Mouse (Mus musculus): ENCODE measurements around the gene Il1f8. TPM values are rescaled to one million over a fixed set of nuclear protein-coding genes. Genes with fewer than 3 reads are reported as not detected.
"Not testable (repeated sequence)": the region's sequence is repeated elsewhere in the genome, so short reads cannot be mapped to it uniquely, and the experiment has no call there.

Gene Il1f8
- not detected in 2 replicates for total RNA-seq (2017)

DNA sequence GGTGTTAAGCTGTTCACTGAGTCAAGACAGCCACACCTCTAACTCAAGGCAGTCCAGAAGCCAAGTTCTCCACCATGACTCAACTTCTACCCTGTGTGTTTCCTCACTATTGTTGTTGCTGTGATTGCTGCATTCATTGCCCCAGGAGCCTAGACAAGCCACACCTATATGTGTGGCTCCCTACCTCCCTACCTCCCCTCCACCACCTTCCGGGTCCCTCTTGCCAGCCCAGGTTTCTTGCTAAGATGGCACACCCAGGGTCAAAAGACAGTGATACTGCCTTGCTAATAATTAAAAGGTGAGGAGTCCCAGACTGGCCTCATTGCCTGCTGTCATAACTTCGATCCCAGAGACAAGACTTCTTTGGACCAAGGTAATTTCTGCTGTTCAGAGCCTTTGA lies at the start of gene Il1f8:
Gene Il1f8 (plus strand): TSS at position 301 of the 400 bp plus-strand sequence.
- no peak for ATAC-seq (replicated peaks; ENCODE audit: low read depth, poor library complexity, severe bottlenecking)

DNA sequence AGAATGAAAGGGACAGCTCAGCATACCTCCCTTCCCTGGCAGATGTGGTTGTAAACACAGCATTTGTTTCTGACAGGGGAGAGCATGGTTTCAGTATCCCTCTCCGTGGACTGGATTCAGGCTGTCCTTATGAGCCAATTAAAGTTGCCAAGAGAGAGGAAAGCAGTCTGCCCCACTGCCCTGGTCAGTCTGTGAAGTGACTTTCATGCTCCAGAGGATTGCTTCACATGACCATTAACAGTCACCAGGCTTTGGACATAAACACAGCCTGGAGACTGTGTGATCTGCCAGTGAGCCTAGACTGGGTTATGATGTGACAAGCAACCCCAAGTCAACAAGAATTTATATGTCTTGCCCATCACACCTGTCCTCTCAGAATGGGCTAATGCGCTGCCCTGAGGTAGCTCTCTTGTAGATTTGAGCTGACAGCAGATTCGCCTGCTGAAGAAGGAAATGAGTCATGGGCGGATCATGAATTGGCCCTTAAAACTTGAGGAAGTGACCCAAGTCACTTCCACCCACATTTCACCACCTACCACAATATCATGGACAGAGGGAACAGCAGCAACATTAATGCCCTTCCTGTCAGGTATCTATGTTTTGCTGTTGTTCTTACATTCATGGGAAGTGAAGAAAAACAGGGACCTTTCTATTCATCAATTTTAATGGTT lies 49.2 kb upstream of the Il1f8 start:
- peak; percentile 79 for ATAC-seq (replicated peaks; ENCODE audit: low read depth, poor library complexity, severe bottlenecking)

DNA sequence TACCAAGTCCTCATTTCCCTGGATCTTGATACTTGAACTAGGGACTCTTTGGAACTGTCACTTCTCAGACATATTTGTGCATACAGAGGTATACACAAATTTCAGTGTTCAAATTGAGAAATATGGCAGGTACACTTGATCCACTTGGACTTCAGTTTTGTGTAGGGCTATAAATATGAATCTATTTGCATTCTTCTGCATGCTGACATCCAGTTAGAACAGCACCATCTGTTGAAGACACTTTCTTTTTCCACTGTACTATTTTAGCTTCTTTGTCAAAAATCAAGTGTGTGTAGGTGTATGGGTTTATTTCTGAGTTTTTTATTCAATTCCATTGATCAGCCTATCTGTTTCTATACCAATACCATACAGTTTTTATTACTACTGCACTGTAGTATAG lies 43.9 kb upstream of the Il1f8 start:
- ATAC-seq (replicated peaks; ENCODE audit: low read depth, poor library complexity, severe bottlenecking), result no peak

DNA sequence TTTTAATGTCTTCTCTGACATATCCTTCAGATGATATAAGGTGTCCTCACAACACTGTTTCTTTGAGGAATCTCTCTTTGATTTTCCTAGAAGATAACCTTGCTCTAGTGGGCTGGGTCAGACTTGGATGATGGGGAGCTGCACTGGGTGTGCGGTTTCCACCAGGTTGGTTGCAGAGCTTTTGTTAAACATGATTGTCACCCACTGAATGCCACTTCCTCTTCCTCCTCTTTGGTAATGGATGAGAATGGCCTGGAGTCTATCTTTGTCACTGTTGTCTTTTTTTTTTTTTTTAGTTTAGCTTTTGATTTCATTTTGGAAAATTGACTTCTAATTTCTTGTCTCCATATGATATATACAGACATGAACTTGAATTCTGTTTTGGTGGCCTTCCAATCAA lies 18.6 kb upstream of the Il1f8 start:
- no peak for ATAC-seq (replicated peaks; ENCODE audit: low read depth, poor library complexity, severe bottlenecking)

DNA sequence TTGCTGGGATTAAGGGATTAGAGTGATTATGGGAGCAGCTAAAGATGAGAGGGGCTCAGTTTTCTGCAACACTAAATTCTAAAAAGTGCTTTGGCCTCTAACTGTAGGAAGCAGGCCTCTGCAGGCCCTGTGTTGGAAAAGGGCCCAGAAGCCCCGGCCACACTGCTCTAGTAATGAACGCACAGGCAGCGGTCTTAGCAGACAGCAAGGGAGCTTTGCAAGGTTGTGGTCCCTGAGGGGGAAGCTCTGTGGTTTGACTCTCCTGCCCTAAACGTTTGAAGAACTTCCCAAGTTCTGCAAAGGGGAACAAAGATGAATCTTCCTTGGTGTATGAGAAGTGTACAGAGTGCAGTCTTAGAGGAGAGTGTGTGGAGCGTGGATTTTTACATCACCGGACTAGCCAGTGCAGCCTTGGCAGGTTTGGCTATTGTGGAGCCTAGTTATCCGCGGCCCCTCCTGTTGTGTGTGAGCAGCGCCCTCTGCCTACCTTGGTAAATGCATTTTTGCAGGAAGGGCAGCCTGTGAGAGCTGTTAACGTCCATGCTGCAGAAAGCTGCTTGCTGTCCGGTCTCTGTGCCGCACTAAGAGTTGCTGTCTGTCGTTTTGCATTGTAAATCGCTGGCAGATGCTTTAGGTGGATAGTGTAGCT lies 28.8 kb downstream of the Il1f8 start:
- ATAC-seq (replicated peaks; ENCODE audit: low read depth, poor library complexity, severe bottlenecking), result peak; percentile 93

DNA sequence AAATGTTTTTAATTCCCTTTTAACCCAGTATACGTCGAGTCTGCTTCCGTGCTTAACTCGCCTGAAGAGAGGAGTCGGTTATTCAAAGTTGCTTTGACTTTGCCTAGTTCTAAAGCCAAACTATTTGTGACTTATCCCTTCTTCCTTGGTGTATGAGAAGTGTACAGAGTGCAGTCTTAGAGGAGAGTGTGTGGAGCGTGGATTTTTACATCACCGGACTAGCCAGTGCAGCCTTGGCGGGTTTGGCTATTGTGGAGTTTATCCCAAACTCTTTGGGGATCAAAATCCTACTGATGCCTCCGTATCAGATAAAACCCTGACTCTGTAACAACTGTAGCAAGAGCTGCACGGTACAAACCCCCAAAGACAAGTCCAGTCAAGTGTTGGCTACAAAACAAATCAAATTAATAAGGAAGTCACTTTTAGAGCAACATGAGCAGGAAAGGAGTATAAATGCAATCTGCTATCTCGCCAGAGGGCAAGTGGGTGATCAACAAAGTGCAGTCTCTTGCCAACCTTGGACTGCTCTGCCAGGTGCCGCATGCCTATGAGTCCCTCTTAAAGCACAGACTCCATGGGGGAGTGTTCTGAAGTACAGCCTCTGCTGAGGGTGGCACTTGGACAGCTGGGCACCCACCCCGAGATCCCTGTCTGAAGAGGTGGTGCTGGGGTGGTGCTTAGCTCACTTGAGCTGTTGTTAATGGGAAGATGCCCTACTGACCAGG lies 29.6 kb downstream of the Il1f8 start:
- ATAC-seq (replicated peaks; ENCODE audit: low read depth, poor library complexity, severe bottlenecking), result peak; percentile 53; the same call in 1 of the 2 replicates

DNA sequence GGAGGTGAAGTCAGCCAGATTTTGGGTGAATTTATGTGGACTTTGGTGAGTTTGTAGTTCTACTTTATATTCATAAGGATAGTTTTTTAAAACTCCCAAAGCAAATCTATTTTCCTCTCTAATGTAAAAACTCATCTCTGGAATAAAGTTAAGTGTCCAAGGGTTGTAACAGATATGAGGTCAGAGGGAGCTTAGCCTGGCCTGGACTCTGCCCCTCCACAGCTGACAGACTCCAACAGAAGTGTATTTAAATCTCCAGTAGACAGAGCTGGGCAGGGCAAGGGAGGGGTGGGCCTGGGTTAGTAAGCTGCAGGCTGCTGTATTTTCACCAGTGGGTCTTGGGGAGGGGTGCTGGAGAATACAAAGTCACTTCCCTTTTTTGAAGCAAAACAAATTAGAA lies 31.1 kb downstream of the Il1f8 start:
- ATAC-seq (replicated peaks; ENCODE audit: low read depth, poor library complexity, severe bottlenecking), result not testable (repeated sequence)

DNA sequence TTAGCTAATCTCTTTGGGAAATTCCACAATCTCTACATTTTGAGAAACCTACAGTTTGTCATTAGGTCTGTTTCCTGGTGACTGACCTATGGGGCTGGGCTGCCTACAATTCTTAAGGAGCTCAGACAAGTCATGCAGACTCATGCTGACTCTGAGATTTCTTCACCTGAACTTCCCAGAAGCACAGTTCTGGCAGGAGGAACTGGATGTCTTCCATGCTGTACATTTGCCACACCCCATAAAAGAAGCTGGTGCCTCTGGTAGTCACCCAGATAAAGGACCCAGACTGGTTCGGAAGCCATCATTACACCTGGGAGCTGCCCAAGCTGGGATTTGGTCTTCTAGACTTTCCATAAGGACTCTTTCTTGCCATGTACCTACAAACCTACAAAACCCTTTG lies 33.2 kb downstream of the Il1f8 start, which contains the start of gene Il1f9:
Gene Il1f9 (plus strand): TSS at position 301 of the 400 bp plus-strand sequence.
- no peak for ATAC-seq (replicated peaks; ENCODE audit: low read depth, poor library complexity, severe bottlenecking)

DNA sequence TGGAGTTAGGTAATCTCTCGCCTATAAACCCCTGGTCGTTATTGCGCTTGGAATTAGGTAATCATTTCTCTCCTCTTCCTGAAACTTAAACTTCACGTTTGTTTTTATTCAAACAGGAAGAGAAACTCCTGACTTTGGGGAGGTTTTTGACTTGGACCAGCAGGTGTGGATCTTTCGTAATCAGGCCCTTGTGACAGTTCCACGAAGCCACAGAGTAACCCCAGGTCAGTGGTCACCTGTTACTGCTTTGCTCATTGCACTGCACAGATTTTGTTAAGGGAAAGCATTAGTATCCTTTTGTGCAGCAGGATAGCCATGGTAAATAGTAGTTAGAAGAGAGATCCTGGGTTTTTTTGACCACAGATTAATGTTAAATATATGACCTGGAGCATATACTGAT lies 34.6 kb downstream of the Il1f8 start:
- peak; percentile 65 for ATAC-seq (replicated peaks; ENCODE audit: low read depth, poor library complexity, severe bottlenecking)

DNA sequence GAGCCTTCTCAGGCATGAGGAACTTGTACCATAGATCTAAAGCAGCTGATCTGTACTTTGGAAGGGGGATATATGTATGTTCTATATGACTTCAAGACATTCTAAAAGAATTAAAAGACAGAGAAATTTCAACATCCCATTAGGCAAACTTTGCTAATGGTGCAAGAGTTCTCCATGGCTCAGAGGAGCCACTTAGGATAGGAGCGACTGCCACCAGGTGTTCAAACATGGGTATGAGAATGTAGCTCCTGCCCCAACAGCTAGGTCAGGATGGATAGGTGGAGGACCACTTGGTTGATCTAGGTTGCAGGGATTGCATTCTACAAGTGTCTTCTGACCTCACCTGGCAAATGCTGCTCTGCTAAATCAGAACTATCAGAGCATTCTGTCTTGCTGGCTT lies 35.2 kb downstream of the Il1f8 start:
- ATAC-seq (replicated peaks; ENCODE audit: low read depth, poor library complexity, severe bottlenecking), result peak; percentile 68; the same call in 1 of the 2 replicates

Other genes with a start within 250 kb of the Il1f8 start
- gene Hnmt, start 103.8 kb upstream of the Il1f8 start, total RNA-seq (2017), result 13.0 and 35.1 TPM in 2 replicates
- gene Tbpl2, start 56.6 kb upstream of the Il1f8 start, total RNA-seq (2017), result not detected in 2 replicates
- 0.24 and 0.50 TPM in 2 replicates for gene Il1f9, start 33.3 kb downstream of the Il1f8 start, total RNA-seq (2017)
- not detected in 2 replicates for gene Il1f6, start 62.3 kb downstream of the Il1f8 start, total RNA-seq (2017)
- gene Il1f5, start 123.8 kb downstream of the Il1f8 start, total RNA-seq (2017), result not detected in 2 replicates
- gene Il1f10, start 138.0 kb downstream of the Il1f8 start, total RNA-seq (2017), result not detected in 2 replicates
- 0.41 TPM in 1 of 2 replicates, not detected in the other for gene Il1rn, start 183.7 kb downstream of the Il1f8 start, total RNA-seq (2017)
- gene Psd4, start 214.4 kb downstream of the Il1f8 start, total RNA-seq (2017), result 58.1 and 59.1 TPM in 2 replicates